Mouse (Mus musculus) CD4-positive, CD25-positive, alpha-beta regulatory T cell, adult 9 weeks (primary cell): Measurements from ENCODE around the gene Defb28. TPM values are rescaled to one million over a fixed set of nuclear protein-coding genes. Genes with fewer than 3 reads are reported as not detected.

ENCODE experiments used
- polyA plus RNA-seq: library from polyadenylated mRNA; unstranded; fragments of 100-300 nt; shearing (Covaris generic); gene quantifications from one replicate; pipeline ENCODE4 v1.2.1, GENCODE M21; 2017

Defb28 gene
- polyA plus RNA-seq = not detected

GRCm38 (mm10) chr2:152517981-152518380, at the start of gene Defb28:
TSS of gene Defb28 (plus strand) at chr2:152518255.

GRCm38 (mm10) chr2:152476763-152477162, 41.3 kb upstream of the Defb28 start, which contains the start of gene Defb20:
TSS of gene Defb20 (plus strand) at chr2:152477063.

GRCm38 (mm10) chr2:152490038-152490437, 28.0 kb upstream of the Defb28 start, which contains the start of gene Defb22:
TSS of gene Defb22 (minus strand) at chr2:152490138.

GRCm38 (mm10) chr2:152511592-152511991, 6.5 kb upstream of the Defb28 start, which contains the start of gene Defb26:
TSS of gene Defb26 (minus strand) at chr2:152511692.

GRCm38 (mm10) chr2:152539944-152540710, 22.1 kb downstream of the Defb28 start, which contains the start of gene Defb29:
TSS of gene Defb29 (minus strand) at chr2:152540098.

GRCm38 (mm10) chr2:152569038-152569437, 51.0 kb downstream of the Defb28 start, which contains the start of gene Gm17416:
TSS of gene Gm17416 (plus strand) at chr2:152569338.

Other genes starting within 250 kb of the Defb28 start
- 29.9 TPM for gene Tbc1d20, start 224.4 kb upstream of the Defb28 start, polyA plus RNA-seq
- gene Rbck1, start 185.6 kb upstream of the Defb28 start, polyA plus RNA-seq = 309 TPM
- 6.1 TPM for gene Trib3, start 174.2 kb upstream of the Defb28 start, polyA plus RNA-seq
- gene Nrsn2, start 141.6 kb upstream of the Defb28 start, polyA plus RNA-seq = not detected
- gene Sox12, start 120.2 kb upstream of the Defb28 start, polyA plus RNA-seq = not detected
- gene Zcchc3, start 103.2 kb upstream of the Defb28 start, polyA plus RNA-seq = 0.43 TPM
- 0.33 TPM for gene 6820408C15Rik, start 102.7 kb upstream of the Defb28 start, polyA plus RNA-seq
- not detected for gene Defb23, start 53.6 kb upstream of the Defb28 start, polyA plus RNA-seq
- gene Defb20, start 41.2 kb upstream of the Defb28 start, polyA plus RNA-seq = not detected
- not detected for gene Defb22, start 28.1 kb upstream of the Defb28 start, polyA plus RNA-seq
- not detected for gene Defb26, start 6.6 kb upstream of the Defb28 start, polyA plus RNA-seq
- not detected for gene Defb29, start 21.8 kb downstream of the Defb28 start, polyA plus RNA-seq
- gene Gm17416, start 51.1 kb downstream of the Defb28 start, polyA plus RNA-seq = not detected
- gene Defb21, start 54.5 kb downstream of the Defb28 start, polyA plus RNA-seq = not detected
- gene Defb19, start 62.1 kb downstream of the Defb28 start, polyA plus RNA-seq = not detected
- gene Defb45, start 81.1 kb downstream of the Defb28 start, polyA plus RNA-seq = not detected
- not detected for gene Defb36, start 86.1 kb downstream of the Defb28 start, polyA plus RNA-seq
- not detected for gene Defb25, start 104.8 kb downstream of the Defb28 start, polyA plus RNA-seq
- gene Rem1, start 108.7 kb downstream of the Defb28 start, polyA plus RNA-seq = not detected
- 39.0 TPM for gene H13, start 151.2 kb downstream of the Defb28 start, polyA plus RNA-seq
- 2.4 TPM for gene Mcts2, start 168.8 kb downstream of the Defb28 start, polyA plus RNA-seq
- not detected for gene Id1, start 218.0 kb downstream of the Defb28 start, polyA plus RNA-seq
- gene Cox4i2, start 235.9 kb downstream of the Defb28 start, polyA plus RNA-seq = not detected